In genomic region chr17:8272054-8272749, GRCm38 (mm10) we compare ENCODE assay signal across 20 mouse cellular contexts. TPM values are rescaled to one million over a fixed set of nuclear protein-coding genes. Genes with fewer than 3 reads are reported as not detected.
A peak's percentile ranks its signal among the peaks of the same experiment; 100 is the strongest.
DNase-seq lines count a peak whose midpoint lies in the region; ATAC-seq and TF ChIP-seq lines count a peak whose summit lies in the region.
"Had no signal": no experiment of that assay in that cellular context is flagged by ENCODE, and none has a peak within 500 bp of the region (broad histone marks: within the 10 kb centered on the region; RNA-seq: fewer than 3 reads in every experiment).

No protein-coding gene starts in this region.

- TF ChIP-seq EP300 in lung, postnatal 0 days (IDR thresholded peaks at IDR 0.05), result no peak

- H3K4me1 ChIP-seq in liver, embryonic 13.5 days (replicated peaks), result peaks cover 20% of the 10 kb centered on the region; the same call in 1 of the 2 replicates
- 0 out of 2 replicates have a peak, but pooled peaks cover 2% of the 10 kb centered on the region for H3K4me1 ChIP-seq in liver, embryonic 11.5 days (replicated peaks; ENCODE audit: control insufficient read depth, insufficient read depth, low read length)
- H3K4me1 ChIP-seq in lung, postnatal 0 days (ENCODE audit: insufficient read depth, low read depth, low read length), result peaks cover 3% of the 10 kb centered on the region; the same call in 1 of the 2 replicates
- H3K4me1 ChIP-seq: limb, embryonic 15.5 days; midbrain, embryonic 10.5 days; neural tube, embryonic 12.5 days had no signal

- DNase-seq in liver, embryonic 13.5 days, result no peak
- DNase-seq in liver, embryonic 11.5 days (ENCODE audit: low spot score), result no peak
- peak; percentile 70 for DNase-seq in lung, postnatal 0 days (ENCODE audit: low spot score)
- DNase-seq in cerebellum, postnatal 10 days, result no peak
- DNase-seq in right cerebral cortex, postnatal 36 days (ENCODE audit: low spot score in 2 of 2), result no peak
- DNase-seq: adrenal gland, postnatal 36 days; cerebellum, adult 8-10 months; heart, postnatal 36 days; kidney, adult 8-10 months; kidney, postnatal 36 days; right cerebral cortex, postnatal 14 days had no signal

- ATAC-seq in liver, embryonic 13.5 days (ENCODE audit: low read depth), result peak; percentile 44
- ATAC-seq in liver, embryonic 11.5 days (replicated peaks; ENCODE audit: low FRiP score), result no peak
- ATAC-seq in granulocyte monocyte progenitor cell, adult 5-6 weeks (replicated peaks; ENCODE audit: poor library complexity, severe bottlenecking), result peak; percentile 72
- ATAC-seq in lung, postnatal 0 days, result peak; percentile 89
- ATAC-seq in megakaryocyte-erythroid progenitor cell, adult 5-6 weeks (replicated peaks; ENCODE audit: low FRiP score, low TSS enrichment, poor library complexity, severe bottlenecking), result peak; percentile 50
- ATAC-seq: forebrain, embryonic 16.5 days; hindbrain, embryonic 16.5 days had no signal

- H3K4me3 ChIP-seq in liver, embryonic 13.5 days (replicated peaks), result no peak overlapping the region
- H3K4me3 ChIP-seq in liver, embryonic 11.5 days (ENCODE audit: low read depth, low read length), result no peak overlapping the region
- H3K4me3 ChIP-seq in lung, postnatal 0 days (ENCODE audit: low read depth, low read length), result no peak overlapping the region
- H3K4me3 ChIP-seq: heart, embryonic 12.5 days; limb, embryonic 15.5 days; midbrain, embryonic 10.5 days; neural tube, embryonic 12.5 days had no signal

- no peak for TF ChIP-seq CTCF in lung, postnatal 0 days (IDR thresholded peaks at IDR 0.05)

- H3K9ac ChIP-seq in liver, embryonic 13.5 days, result no peak overlapping the region
- no peak overlapping the region for H3K9ac ChIP-seq in liver, embryonic 11.5 days (ENCODE audit: low read depth, low read length)
- H3K9ac ChIP-seq in lung, postnatal 0 days (replicated peaks; ENCODE audit: low read depth), result no peak overlapping the region
- H3K9ac ChIP-seq: heart, embryonic 12.5 days; limb, embryonic 15.5 days; neural tube, embryonic 12.5 days had no signal

- H3K27ac ChIP-seq in liver, embryonic 13.5 days, result no peak overlapping the region
- H3K27ac ChIP-seq in liver, embryonic 11.5 days (ENCODE audit: low read depth, low read length), result no peak overlapping the region
- H3K27ac ChIP-seq in lung, postnatal 0 days (ENCODE audit: low read length), result no peak overlapping the region
- H3K27ac ChIP-seq: limb, embryonic 15.5 days; midbrain, embryonic 10.5 days; neural tube, embryonic 12.5 days had no signal

- 21% methylated on average over 6 of the region's 6 CpGs for WGBS in liver, embryonic 13.5 days (ENCODE audit: insufficient replicate concordance)
- 31% methylated on average over 6 of the region's 6 CpGs for WGBS in liver, embryonic 11.5 days
- WGBS in lung, postnatal 0 days, result 30% methylated on average over 6 of the region's 6 CpGs

- H3K36me3 ChIP-seq in liver, embryonic 13.5 days, result no peaks in the 10 kb centered on the region
- H3K36me3 ChIP-seq in liver, embryonic 11.5 days (ENCODE audit: control insufficient read depth, insufficient read depth, low read length), result no peaks in the 10 kb centered on the region
- H3K36me3 ChIP-seq in lung, postnatal 0 days (ENCODE audit: insufficient read depth, low read length), result no peaks in the 10 kb centered on the region
- H3K36me3 ChIP-seq: heart, embryonic 12.5 days; limb, embryonic 15.5 days; midbrain, embryonic 10.5 days; neural tube, embryonic 12.5 days had no signal

- H3K27me3 ChIP-seq in liver, embryonic 13.5 days, result no peaks in the 10 kb centered on the region
- 0 out of 2 replicates have a peak, but pooled peaks cover 7% of the 10 kb centered on the region for H3K27me3 ChIP-seq in liver, embryonic 11.5 days (replicated peaks; ENCODE audit: control insufficient read depth, insufficient read depth, low read length)
- H3K27me3 ChIP-seq in lung, postnatal 0 days (replicated peaks; ENCODE audit: insufficient read depth, low read length), result no peaks in the 10 kb centered on the region

- no peak overlapping the region for H3K4me2 ChIP-seq in liver, embryonic 13.5 days
- H3K4me2 ChIP-seq in liver, embryonic 11.5 days, result no peak overlapping the region
- no peak overlapping the region for H3K4me2 ChIP-seq in lung, postnatal 0 days (replicated peaks; ENCODE audit: low read depth, low read length)
- H3K4me2 ChIP-seq: heart, embryonic 12.5 days; limb, embryonic 15.5 days; neural tube, embryonic 12.5 days had no signal

- no peaks in the 10 kb centered on the region for H3K9me3 ChIP-seq in liver, embryonic 13.5 days (replicated peaks)
- no peaks in the 10 kb centered on the region for H3K9me3 ChIP-seq in liver, embryonic 11.5 days (ENCODE audit: control insufficient read depth, low read length)
- H3K9me3 ChIP-seq in lung, postnatal 0 days (ENCODE audit: low read length), result no peaks in the 10 kb centered on the region
- H3K9me3 ChIP-seq: heart, embryonic 12.5 days; limb, embryonic 15.5 days; midbrain, embryonic 10.5 days; neural tube, embryonic 12.5 days had no signal

RNA-seq across cellular contexts. Expression of gene Mpc1, which starts 10.5 kb away (rescaled TPM):
- 125 and 127 TPM in 2 replicates for polyA plus RNA-seq in liver, embryonic 13.5 days (2015; fragmentation: Nextera tagmentation; extraction: Ambion mirVana)
- 123 and 129 TPM in 2 replicates for polyA plus RNA-seq in liver, embryonic 11.5 days (2014; fragmentation: Nextera tagmentation; extraction: Ambion mirVana)
- total RNA-seq in granulocyte monocyte progenitor cell, adult 5-6 weeks (2014; fragmentation: Nextera tagmentation), result 153 and 168 TPM in 2 replicates
- 161 and 207 TPM in 2 replicates for total RNA-seq in granulocyte monocyte progenitor cell, adult 5-6 weeks (2017)
- polyA plus RNA-seq in lung, postnatal 0 days (2015; fragmentation: Nextera tagmentation; extraction: Ambion mirVana), result 283 and 288 TPM in 2 replicates
- total RNA-seq in megakaryocyte-erythroid progenitor cell, adult 5-6 weeks (2014; fragmentation: Nextera tagmentation), result 123 and 153 TPM in 2 replicates
- 119 and 137 TPM in 2 replicates for total RNA-seq in megakaryocyte-erythroid progenitor cell, adult 5-6 weeks (2017)

RNA-seq across cellular contexts. Expression of gene Ccr6, which starts 36.4 kb away (rescaled TPM):
- 0.10 TPM in 1 of 2 replicates, not detected in the other for polyA plus RNA-seq in liver, embryonic 13.5 days (2015; fragmentation: Nextera tagmentation; extraction: Ambion mirVana)
- polyA plus RNA-seq in liver, embryonic 11.5 days (2014; fragmentation: Nextera tagmentation; extraction: Ambion mirVana), result not detected in 2 replicates
- not detected in 2 replicates for total RNA-seq in granulocyte monocyte progenitor cell, adult 5-6 weeks (2014; fragmentation: Nextera tagmentation)
- total RNA-seq in granulocyte monocyte progenitor cell, adult 5-6 weeks (2017), result not detected in 2 replicates
- polyA plus RNA-seq in lung, postnatal 0 days (2015; fragmentation: Nextera tagmentation; extraction: Ambion mirVana), result 0.38 and 0.56 TPM in 2 replicates
- not detected in 2 replicates for total RNA-seq in megakaryocyte-erythroid progenitor cell, adult 5-6 weeks (2014; fragmentation: Nextera tagmentation)
- total RNA-seq in megakaryocyte-erythroid progenitor cell, adult 5-6 weeks (2017), result not detected in 2 replicates
- total RNA-seq: adrenal gland, postnatal 36 days; heart, postnatal 36 days; left cerebral cortex, postnatal 25 days had no signal
- polyA plus RNA-seq: forebrain, embryonic 16.5 days; heart, embryonic 12.5 days; hindbrain, embryonic 16.5 days; limb, embryonic 15.5 days; midbrain, embryonic 10.5 days; neural tube, embryonic 12.5 days had no signal

RNA-seq across cellular contexts. Expression of gene Sft2d1, which starts 38.7 kb away (rescaled TPM):
- polyA plus RNA-seq in liver, embryonic 13.5 days (2015; fragmentation: Nextera tagmentation; extraction: Ambion mirVana), result 56.6 and 62.3 TPM in 2 replicates
- polyA plus RNA-seq in liver, embryonic 11.5 days (2014; fragmentation: Nextera tagmentation; extraction: Ambion mirVana), result 73.2 and 83.3 TPM in 2 replicates
- total RNA-seq in granulocyte monocyte progenitor cell, adult 5-6 weeks (2014; fragmentation: Nextera tagmentation), result 84.0 and 86.0 TPM in 2 replicates
- total RNA-seq in granulocyte monocyte progenitor cell, adult 5-6 weeks (2017), result 32.9 and 33.3 TPM in 2 replicates
- 113 and 115 TPM in 2 replicates for polyA plus RNA-seq in lung, postnatal 0 days (2015; fragmentation: Nextera tagmentation; extraction: Ambion mirVana)
- total RNA-seq in megakaryocyte-erythroid progenitor cell, adult 5-6 weeks (2014; fragmentation: Nextera tagmentation), result 63.1 and 137 TPM in 2 replicates
- total RNA-seq in megakaryocyte-erythroid progenitor cell, adult 5-6 weeks (2017), result 24.3 and 29.9 TPM in 2 replicates
